Mouse (Mus musculus) liver, embryonic 16.5 days (tissue): ENCODE data around the gene Fastk. TPM values are rescaled to one million over a fixed set of nuclear protein-coding genes. Genes with fewer than 3 reads are reported as not detected.
A peak's percentile ranks its signal among the peaks of the same experiment; 100 is the strongest.

ENCODE experiments used
- ATAC-seq: fragments of 200-750 bp; cut with Nextera tagmentation; 2 replicates; pipeline ENCODE4 v1.8.0; 2017; ENCODE audit warnings: low read depth, mild to moderate bottlenecking, moderate number of reproducible peaks, moderate library complexity
- H3K27ac ChIP-seq: fragments of 300-500 bp; sonication (generic); 2 replicates; pipeline ENCODE4 v1.5.1; 2014; ENCODE audit warnings: mild to moderate bottlenecking, low read length
- H3K27me3 ChIP-seq: fragments of 300-500 bp; sonication (generic); 2 replicates; pipeline ENCODE4 v1.6.1; 2014; ENCODE audit warnings: low read depth, low read length, mixed read lengths; ENCODE audit not compliant: control insufficient read depth, insufficient read depth
- H3K36me3 ChIP-seq: fragments of 300-500 bp; sonication (generic); 2 replicates; pipeline ENCODE4 v1.6.1; 2014; ENCODE audit warnings: mild to moderate bottlenecking; ENCODE audit not compliant: control insufficient read depth, insufficient read depth
- H3K4me1 ChIP-seq: fragments of 300-500 bp; sonication (generic); 2 replicates; pipeline ENCODE4 v1.6.1; 2014; ENCODE audit warnings: low read depth, low read length, mixed read lengths; ENCODE audit not compliant: control insufficient read depth
- H3K4me2 ChIP-seq: fragments of 300-500 bp; sonication (generic); 2 replicates; pipeline ENCODE4 v1.6.1; 2014; ENCODE audit warnings: low read depth, low read length, mixed read lengths
- H3K4me3 ChIP-seq: fragments of 300-500 bp; sonication (generic); 2 replicates; pipeline ENCODE4 v1.5.1; 2014; ENCODE audit warnings: low read depth, mild to moderate bottlenecking, low read length
- H3K9ac ChIP-seq: fragments of 300-500 bp; sonication (generic); 2 replicates; pipeline ENCODE4 v1.6.1; 2014; ENCODE audit warnings: low read depth, low read length
- H3K9me3 ChIP-seq: fragments of 300-500 bp; sonication (generic); replicated peaks from 2 replicates; pipeline ENCODE4 v1.6.1; 2016; ENCODE audit warnings: low read length; ENCODE audit not compliant: control insufficient read depth
- WGBS: fragments of 180-500 bp; shearing (Covaris S2); extraction: QIAGEN DNeasy Blood & Tissue Kit; methylation state at CpG from one replicate; pipeline ENCODE4 v1.1.7; 2014; ENCODE audit not compliant: insufficient replicate concordance; 5-methylcytosine and 5-hydroxymethylcytosine counted together
- polyA plus RNA-seq: library from polyadenylated mRNA; unstranded; fragments of >200 nt; fragmentation: Nextera tagmentation; extraction: Ambion mirVana; gene quantifications from 2 replicates; pipeline ENCODE4 v1.2.1, GENCODE M21; 2015

The Fastk gene
- polyA plus RNA-seq, 1 experiment from 2014 or later, result 53.4 TPM

DNA sequence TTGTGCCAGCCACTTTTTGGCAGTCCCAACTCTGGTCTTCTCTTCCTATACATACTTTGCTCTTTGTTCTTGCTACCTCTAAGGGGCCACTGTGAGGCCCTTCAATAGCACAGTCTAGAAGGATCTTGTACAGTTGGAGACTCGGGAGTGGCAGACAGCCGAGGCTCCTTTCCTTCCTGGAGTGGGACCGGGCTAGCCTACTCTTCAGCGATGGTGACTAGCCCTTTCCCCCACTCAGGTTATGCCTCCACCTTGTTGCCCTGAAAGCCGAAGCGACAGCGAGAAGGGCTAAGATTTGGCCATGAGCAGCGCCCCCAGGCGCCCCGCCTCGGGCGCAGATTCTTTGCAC lies 17.8 kb downstream of the Fastk start:
- Histone ChIP-seq H3K27me3 (no peaks in the 10 kb centered on the region), H3K27ac (no peak overlapping the region), H3K36me3 (peaks cover 6% of the 10 kb centered on the region; the same call in 1 of the 2 replicates), H3K9me3 (no peaks in the 10 kb centered on the region), H3K9ac (no peak overlapping the region), H3K4me1 (peaks cover 37% of the 10 kb centered on the region), H3K4me3 (no peak overlapping the region), H3K4me2 (peak overlapping the region; percentile 7; the same call in 1 of the 2 replicates)
- ATAC-seq, result no peak
- 36% methylated on average over 12 of the region's 12 CpGs for WGBS

DNA sequence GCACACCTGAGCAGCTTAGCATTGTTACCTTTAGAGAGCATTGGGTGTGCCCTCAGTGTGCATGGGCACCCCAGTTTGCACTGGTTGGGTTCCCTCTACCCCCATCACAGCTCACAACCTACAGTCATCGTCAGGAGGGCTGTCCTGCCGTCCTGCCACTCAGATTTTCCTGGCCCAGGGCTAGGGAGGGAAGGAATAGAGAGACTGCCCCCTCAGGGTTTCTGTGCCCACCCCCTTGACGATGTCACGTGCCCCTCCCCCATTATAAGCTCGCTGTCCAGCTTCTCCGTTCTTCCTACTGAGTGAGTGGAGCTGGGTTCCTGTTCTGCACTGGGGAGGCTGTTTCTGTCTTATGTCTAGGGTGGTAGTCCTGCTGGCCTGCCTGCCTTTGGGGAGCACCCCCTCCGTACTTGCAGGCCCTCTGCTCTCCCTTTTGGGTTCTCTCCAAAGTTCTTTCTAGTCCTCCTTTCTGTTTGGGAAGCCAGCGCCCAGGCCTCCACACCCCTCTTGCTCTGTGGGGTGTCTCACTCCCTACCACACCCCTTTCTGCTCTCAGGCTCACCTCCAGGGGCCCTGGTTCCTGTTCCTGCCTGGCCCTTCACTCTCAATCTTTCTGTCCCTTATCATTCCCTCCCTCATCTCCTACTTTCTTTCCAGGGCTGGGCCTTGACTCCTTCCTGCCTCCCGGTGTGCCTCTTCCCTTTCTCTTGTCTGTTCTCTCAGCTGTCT lies 18.4 kb downstream of the Fastk start:
- WGBS, result 12% methylated on average over 9 of the region's 9 CpGs
- H3K4me1 ChIP-seq, result peaks cover 37% of the 10 kb centered on the region

DNA sequence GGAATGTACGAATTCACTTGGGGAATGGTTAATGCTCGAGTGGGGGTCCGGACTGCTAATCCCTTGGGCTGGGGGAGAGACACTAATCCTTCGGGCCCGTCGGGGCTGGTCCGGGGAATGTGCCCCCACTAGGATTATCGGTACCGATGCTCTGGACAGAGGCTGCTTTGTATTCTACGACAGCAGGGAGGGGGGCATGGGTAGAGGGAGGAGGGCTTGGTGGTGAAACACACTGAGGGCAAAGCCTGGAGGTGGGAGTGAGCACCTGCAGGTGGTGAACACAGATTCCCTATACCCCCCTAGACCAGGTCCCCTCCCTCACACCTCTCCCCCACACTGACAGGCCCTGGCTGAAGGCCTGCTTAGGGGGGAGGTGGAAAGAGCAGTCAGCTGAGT lies 19.1 kb downstream of the Fastk start:
- Histone ChIP-seq H3K27ac (no peak overlapping the region), H3K27me3 (no peaks in the 10 kb centered on the region), H3K9me3 (no peaks in the 10 kb centered on the region), H3K4me2 (peak overlapping the region; percentile 89), H3K4me1 (peaks cover 37% of the 10 kb centered on the region), H3K4me3 (peak overlapping the region; percentile 74), H3K36me3 (peaks cover 2% of the 10 kb centered on the region; the same call in 1 of the 2 replicates), H3K9ac (peak overlapping the region; percentile 82)
- no peak for ATAC-seq
- WGBS, result 10% methylated on average over 10 of the region's 10 CpGs

More for the DNA sequence above, 18.4 kb downstream of the Fastk start:
- Histone ChIP-seq H3K9me3 (no peaks in the 10 kb centered on the region), H3K36me3 (peaks cover 5% of the 10 kb centered on the region; the same call in 1 of the 2 replicates), H3K4me3 (peak overlapping the region; percentile 74; the same call in 1 of the 2 replicates), H3K4me2 (peak overlapping the region; percentile 89), H3K27ac (no peak overlapping the region), H3K27me3 (no peaks in the 10 kb centered on the region), H3K9ac (no peak overlapping the region)
- no peak for ATAC-seq

DNA sequence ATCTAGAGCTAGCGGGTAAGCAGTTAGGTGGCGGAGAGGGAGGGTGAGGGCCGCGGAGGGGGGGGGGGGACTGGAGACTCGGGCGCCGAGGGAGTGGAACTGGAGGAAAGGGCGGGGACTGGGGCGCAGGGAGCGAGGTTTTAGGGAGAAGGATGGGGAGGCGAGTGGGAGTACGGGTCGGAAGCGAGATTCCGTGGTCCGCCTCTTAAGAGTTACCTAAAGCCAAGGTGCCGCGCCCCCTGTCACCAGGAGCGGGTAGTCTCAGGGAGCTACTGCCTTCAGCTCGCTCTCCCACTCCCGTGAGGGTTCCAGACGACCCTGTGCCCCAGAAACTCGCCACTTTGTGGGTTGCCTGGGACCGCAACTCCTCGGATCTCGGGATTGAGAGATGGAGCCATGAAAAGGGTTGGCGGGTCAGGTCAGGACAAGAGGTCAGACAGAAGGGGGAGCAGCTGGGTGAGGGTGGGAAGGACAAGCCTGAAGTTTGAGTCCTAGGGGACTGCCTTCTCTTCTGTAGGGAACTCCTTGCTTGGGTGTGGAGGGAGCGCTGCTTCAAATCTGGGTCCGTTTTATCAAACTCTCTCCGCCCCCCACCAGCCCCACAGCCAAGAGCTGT lies 19.6 kb downstream of the Fastk start:
- no peaks in the 10 kb centered on the region for H3K27me3 ChIP-seq
- WGBS, result 1% methylated on average over 24 of the region's 30 CpGs
- H3K4me2 ChIP-seq, result peak overlapping the region; percentile 89
- H3K4me3 ChIP-seq, result peak overlapping the region; percentile 74
- H3K36me3 ChIP-seq, result no peaks in the 10 kb centered on the region; the same call in 1 of the 2 replicates
- peaks cover 37% of the 10 kb centered on the region for H3K4me1 ChIP-seq
- peak overlapping the region; percentile 82 for H3K9ac ChIP-seq
- H3K27ac ChIP-seq, result peak overlapping the region; percentile 94
- no peaks in the 10 kb centered on the region for H3K9me3 ChIP-seq
- ATAC-seq, result no peak

DNA sequence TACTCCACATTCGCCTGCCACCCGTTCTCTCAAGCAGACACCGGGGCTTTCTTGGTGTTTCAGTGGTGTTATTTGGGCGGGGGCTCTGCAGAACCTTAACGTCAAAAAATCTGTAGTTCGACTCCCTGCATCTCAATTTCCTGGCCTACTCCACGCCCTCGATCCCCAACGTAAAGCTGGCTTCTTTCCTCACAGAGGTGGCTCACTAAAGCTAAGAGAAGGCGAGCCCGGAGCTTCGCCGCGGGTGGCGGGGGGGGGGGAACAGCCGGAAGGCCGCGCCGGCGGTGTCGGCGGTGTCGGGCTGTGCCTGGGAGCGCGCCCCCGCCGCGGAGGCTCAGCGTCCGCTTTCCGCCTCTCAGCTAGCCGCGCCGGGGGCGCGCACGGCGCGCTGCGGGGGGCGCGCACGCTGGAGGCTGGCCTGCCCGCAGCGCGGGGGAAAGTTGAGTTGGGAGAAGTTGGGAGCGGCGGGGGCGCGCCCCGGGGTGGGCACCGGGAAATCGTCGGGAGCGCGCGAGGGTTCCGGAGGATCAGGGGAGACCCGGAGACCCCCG lies 20.2 kb downstream of the Fastk start:
- peak; percentile 59 for ATAC-seq
- no peaks in the 10 kb centered on the region; the same call in 1 of the 2 replicates for H3K36me3 ChIP-seq
- WGBS, result under 1% methylated on average over 43 of the region's 60 CpGs

DNA sequence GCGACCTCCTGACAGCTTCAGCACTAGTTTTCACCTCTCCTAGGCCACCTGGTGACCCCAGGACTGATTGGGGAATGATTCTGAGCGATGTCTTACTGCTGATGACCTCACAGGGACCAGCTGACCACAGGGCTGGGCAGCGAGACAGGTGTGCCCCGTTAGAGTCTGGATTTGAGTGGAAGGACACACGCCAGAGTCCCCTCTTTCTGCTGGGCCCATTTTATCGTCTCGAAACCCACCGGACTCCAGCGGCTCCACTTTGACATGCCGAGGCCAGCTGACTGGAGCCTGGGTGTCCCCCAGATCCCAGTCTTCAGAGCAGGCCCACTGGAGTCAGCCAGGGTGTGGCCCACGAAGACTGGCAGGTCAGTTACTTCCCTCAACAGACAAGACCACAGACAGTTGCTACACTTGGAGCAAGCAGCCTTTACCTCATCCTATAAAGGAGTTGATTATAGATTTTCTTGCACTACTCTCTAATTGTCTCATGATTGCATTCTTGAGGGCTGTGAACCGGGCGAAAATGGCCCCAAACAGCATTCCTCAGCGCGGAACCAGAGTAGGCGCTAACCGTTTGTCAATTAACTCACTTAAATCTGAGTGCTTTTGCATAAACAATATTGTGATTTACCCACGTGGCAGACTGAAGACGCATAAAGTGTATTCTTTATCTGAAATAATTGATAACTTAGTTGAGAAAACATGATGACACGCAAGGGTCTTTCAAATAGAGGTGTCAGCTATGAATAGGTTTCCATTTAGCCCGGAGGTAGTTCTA lies 20.9 kb downstream of the Fastk start:
- WGBS, result 9% methylated on average over 21 of the region's 21 CpGs
- Histone ChIP-seq H3K27me3 (no peaks in the 10 kb centered on the region), H3K4me1 (peaks cover 37% of the 10 kb centered on the region), H3K9ac (peak overlapping the region; percentile 82), H3K9me3 (no peaks in the 10 kb centered on the region), H3K4me3 (peak overlapping the region; percentile 74), H3K36me3 (no peaks in the 10 kb centered on the region), H3K27ac (peak overlapping the region; percentile 94), H3K4me2 (peak overlapping the region; percentile 89)
- no peak for ATAC-seq

More for the DNA sequence above, 20.2 kb downstream of the Fastk start:
- Histone ChIP-seq H3K9ac (peak overlapping the region; percentile 82), H3K4me1 (peaks cover 37% of the 10 kb centered on the region), H3K9me3 (no peaks in the 10 kb centered on the region), H3K27me3 (no peaks in the 10 kb centered on the region), H3K27ac (peak overlapping the region; percentile 94), H3K4me2 (peak overlapping the region; percentile 89), H3K4me3 (peak overlapping the region; percentile 74)

DNA sequence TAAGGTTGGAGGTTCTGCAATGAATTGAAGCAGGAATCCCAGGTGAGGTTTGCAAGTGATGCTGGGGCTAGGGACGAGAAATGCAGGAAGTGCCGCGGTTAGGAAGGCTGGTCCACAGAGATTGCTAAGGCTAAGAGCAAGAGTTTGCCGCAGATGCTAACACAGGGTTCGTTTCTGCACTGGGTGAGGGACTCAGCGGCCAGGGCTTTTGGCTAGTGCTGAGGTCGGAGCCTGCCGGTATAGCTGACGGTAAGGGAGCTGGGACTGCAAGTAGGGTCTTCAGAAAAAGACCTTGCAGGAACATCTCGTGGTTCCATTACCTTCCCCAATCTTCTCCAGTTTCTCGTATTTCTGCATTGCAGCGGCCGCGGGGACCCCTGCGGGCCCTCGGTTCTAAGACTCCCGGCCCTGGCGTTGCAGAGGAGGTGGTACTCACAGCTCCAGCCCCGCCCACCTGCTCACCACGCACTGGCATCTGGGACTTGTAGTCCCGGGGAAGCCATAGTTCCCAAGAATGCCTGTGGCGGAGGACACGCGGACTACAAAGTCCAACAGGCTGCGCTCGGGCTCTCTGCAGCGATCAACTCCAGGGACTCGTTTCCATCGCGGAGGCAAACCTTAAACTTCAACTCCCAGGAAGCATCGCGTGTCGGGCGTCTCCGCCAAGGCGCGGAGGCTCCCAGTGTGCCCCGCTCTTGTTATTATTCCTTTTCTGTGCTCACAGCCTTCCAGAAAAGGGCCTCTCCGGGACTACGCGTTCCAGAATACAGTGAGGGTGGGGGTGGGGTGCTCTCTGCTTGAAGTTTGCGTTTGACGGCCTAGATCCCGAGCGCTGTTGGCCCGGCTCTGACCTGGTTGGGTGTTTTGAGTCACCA lies 21.7 kb downstream of the Fastk start, which contains the start of the genes Cdk5 and Slc4a2:
Gene Cdk5 (minus strand): TSS at position 402 of the 875 bp plus-strand sequence.
Gene Slc4a2 (plus strand): TSS at position 709 of the 875 bp plus-strand sequence.
- WGBS, result under 1% methylated on average over 46 of the region's 46 CpGs
- H3K36me3 ChIP-seq, result no peaks in the 10 kb centered on the region
- peak within 1 kb of the TSS; percentile 89 for H3K4me2 ChIP-seq
- H3K27ac ChIP-seq, result peak within 1 kb of the TSS; percentile 94
- H3K9me3 ChIP-seq, result no peaks in the 10 kb centered on the region
- no peaks in the 10 kb centered on the region for H3K27me3 ChIP-seq
- H3K4me3 ChIP-seq, result peak within 1 kb of the TSS; percentile 74
- H3K4me1 ChIP-seq, result peaks cover 37% of the 10 kb centered on the region
- peak; percentile 92 for ATAC-seq
- H3K9ac ChIP-seq, result peak within 1 kb of the TSS; percentile 82

DNA sequence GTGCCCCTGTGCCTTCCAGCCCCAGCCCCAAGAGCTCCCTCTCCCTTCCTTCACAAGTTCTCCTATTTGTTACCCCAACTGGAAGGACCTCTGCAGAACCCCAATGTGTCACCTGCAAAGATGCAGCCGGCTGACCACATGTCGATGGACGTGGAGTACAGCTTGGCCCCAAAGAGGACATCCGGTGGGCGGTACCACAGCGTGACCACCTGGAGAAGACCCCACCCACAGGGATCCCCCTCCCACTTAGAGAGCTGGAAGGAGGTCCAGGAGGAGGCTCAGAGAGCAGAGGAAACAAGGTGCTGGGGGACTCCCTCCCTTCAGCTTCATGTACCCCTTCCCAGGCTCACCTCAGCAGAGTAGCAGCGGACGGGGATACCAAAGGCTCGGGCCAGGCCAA lies 24.7 kb downstream of the Fastk start:
- Histone ChIP-seq H3K4me1 (peaks cover 14% of the 10 kb centered on the region), H3K4me3 (no peak overlapping the region), H3K9ac (no peak overlapping the region), H3K4me2 (no peak overlapping the region), H3K9me3 (no peaks in the 10 kb centered on the region), H3K27ac (no peak overlapping the region), H3K36me3 (no peaks in the 10 kb centered on the region), H3K27me3 (no peaks in the 10 kb centered on the region)
- no peak for ATAC-seq
- 80% methylated on average over 9 of the region's 9 CpGs for WGBS
